Mouse (Mus musculus) bone marrow, adult 2 months (tissue): Measurements from ENCODE around the gene Parvb. TPM values are rescaled to one million over a fixed set of nuclear protein-coding genes. Genes with fewer than 3 reads are reported as not detected.

Source experiments
- H3K27ac ChIP-seq: fragments of 200-500 bp; 2 replicates; pipeline ENCODE4 v1.5.1; 2012; ENCODE audit warnings: low read depth, mild to moderate bottlenecking, control low read depth, inconsistent platforms, low read length; ENCODE audit not compliant: control insufficient read depth, poor library complexity, insufficient read depth
- H3K4me1 ChIP-seq: fragments of 200-500 bp; 2 replicates; pipeline ENCODE4 v1.6.1; 2011; ENCODE audit warnings: low read length; ENCODE audit not compliant: control insufficient read depth, insufficient read depth
- H3K4me3 ChIP-seq: fragments of 200-500 bp; replicated peaks from 2 replicates; pipeline ENCODE3; 2011; ENCODE audit warnings: mild to moderate bottlenecking, low read depth, low read length, control low read depth; ENCODE audit not compliant: control insufficient read depth
- CTCF ChIP-seq: fragments of 200-500 bp; IDR thresholded peaks from 2 replicates; pipeline ENCODE4 v1.5.1; 2011; ENCODE audit warnings: low read length, control low read depth; ENCODE audit not compliant: control insufficient read depth, insufficient read depth
- POLR2A ChIP-seq: fragments of 200-500 bp; IDR thresholded peaks from 2 replicates; pipeline ENCODE4 v1.6.1; 2011; ENCODE audit warnings: low read depth, mild to moderate bottlenecking, control low read depth, low read length, borderline replicate concordance; ENCODE audit not compliant: control insufficient read depth
- WGBS: fragments of 180-500 bp; shearing (Covaris S2); methylation state at CpG from one replicate; pipeline ENCODE4 v1.1.7; 2018; 5-methylcytosine and 5-hydroxymethylcytosine counted together
- polyA plus RNA-seq: library from polyadenylated mRNA; stranded (reverse); fragments of >200 nt; gene quantifications from 2 replicates; pipeline ENCODE4 v1.2.4, GENCODE M21; 2011; ENCODE audit warnings: low replicate concordance; ENCODE audit not compliant: missing spikeins, insufficient read depth, insufficient read length

Parvb gene
- polyA plus RNA-seq, 1 experiment, result 120 TPM

DNA sequence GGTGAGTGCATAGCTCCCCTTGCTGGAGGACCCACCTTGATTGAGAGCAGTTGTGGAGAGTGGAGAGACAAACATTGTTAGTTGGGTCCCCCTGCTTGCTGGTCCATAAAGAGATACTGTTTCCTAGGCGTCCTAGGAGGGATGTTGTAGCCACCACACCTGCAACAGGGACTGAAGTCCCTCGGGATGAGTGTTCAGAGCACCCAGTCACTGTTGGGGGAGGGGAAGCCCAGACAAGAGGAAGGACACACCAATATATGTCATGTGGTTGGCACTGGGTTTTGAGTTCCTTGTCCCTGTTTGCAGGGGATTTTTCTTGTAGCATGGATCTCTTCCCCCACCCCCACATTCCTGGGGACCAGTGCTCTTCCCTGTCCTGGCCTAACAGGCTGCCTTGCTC is 109.1 kb downstream of the Parvb start:
- WGBS, result 34% methylated on average over 2 of the region's 2 CpGs
- Histone ChIP-seq H3K27ac (no peak overlapping the region), H3K4me1 (no peaks in the 10 kb centered on the region), H3K4me3 (no peak overlapping the region)
- no peak for TF ChIP-seq POLR2A
- no peak for TF ChIP-seq CTCF

DNA sequence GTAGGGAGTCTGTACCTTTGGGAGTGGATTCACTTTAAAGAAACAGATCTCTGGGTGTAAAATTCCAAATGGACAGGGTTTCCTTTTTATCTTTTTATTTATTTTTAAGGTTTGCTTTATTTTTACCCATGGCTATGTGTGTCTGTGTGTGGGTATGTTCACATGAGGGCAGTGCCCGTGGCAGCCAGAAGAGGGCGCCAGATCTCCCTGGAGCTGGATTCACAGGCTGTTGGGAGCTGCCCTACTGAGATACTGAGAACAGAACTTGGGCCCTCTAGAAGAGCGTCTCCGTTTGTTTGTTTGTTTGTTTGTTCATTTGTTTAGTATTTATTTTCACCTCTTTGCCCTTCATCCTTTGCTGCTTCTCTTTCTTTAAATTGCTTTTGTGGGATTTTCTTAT is 116.9 kb downstream of the Parvb start:
- no peak overlapping the region for H3K27ac ChIP-seq
- TF ChIP-seq POLR2A (no peak), CTCF (peak; percentile 49; the same call in 1 of the 2 replicates)
- 89% methylated on average over 4 of the region's 4 CpGs for WGBS

DNA sequence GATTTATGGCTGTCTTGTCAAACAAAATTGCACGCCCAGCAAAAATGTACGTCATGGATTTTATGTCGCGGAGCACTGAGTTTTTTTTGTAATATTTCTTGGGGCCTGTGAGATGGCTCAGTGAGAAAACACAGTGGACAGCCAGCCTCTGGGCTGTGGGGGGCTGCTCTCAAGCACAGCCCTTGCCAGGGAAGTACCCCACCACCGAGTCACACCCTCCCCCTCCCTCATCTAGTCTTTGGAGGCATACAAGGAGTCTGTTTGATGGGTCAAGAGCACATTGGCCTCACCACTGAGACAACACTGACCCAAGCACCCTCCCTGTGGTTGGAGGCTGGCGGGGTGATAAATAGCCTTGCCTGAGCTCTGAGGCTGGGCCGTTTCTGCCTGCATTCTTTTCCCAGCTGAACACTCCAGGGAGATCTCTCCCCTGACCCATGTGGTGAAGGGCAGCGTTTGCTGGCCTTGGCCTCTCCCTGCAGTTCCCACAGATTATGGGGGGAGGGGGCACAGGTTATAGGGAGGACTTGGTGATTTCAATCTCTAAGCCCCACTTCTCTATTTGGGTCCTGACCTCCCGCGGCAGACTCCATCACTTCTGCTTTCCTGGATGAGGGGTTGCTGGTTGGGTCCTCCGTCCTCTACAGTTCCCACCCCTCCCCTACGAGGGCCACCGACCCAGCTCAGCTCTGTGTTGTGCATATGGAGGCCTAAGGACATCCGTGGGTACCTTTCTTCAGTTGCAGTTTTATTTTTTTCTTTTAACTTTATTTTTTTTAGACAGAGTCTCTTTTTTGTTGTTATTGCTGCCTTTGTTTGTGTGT is 118.3 kb downstream of the Parvb start:
- TF ChIP-seq CTCF (no peak), POLR2A (no peak)
- no peak overlapping the region for H3K27ac ChIP-seq
- no peak overlapping the region for H3K4me3 ChIP-seq
- H3K4me1 ChIP-seq, result peaks cover 2% of the 10 kb centered on the region; the same call in 1 of the 2 replicates
- WGBS, result 34% methylated on average over 14 of the region's 14 CpGs

More for the DNA sequence above, 116.9 kb downstream of the Parvb start:
- peaks cover 2% of the 10 kb centered on the region; the same call in 1 of the 2 replicates for H3K4me1 ChIP-seq
- no peak overlapping the region for H3K4me3 ChIP-seq

DNA sequence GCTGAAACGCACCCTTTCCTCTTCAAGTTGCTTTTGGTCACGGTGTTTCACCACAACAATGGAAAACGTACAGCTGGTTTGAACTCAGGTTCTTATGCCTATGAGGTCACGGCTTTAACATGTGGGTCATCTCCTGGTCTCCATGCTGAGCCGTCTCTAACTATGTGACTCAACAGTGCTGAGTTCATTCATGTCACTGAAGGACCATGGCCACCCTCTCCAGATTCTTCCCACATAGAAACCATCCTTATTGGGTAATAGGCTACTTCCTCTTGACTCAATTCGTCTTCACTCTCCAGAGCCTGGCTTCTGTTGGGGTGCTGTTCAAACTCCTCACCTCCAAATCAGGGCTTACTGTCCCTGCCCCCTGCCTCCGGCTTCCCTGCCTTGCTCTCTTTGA is 119.5 kb downstream of the Parvb start:
- WGBS, result 33% methylated on average over 7 of the region's 7 CpGs
- TF ChIP-seq CTCF, result no peak
- TF ChIP-seq POLR2A, result no peak
- Histone ChIP-seq H3K27ac (no peak overlapping the region), H3K4me1 (peaks cover 7% of the 10 kb centered on the region), H3K4me3 (no peak overlapping the region)

DNA sequence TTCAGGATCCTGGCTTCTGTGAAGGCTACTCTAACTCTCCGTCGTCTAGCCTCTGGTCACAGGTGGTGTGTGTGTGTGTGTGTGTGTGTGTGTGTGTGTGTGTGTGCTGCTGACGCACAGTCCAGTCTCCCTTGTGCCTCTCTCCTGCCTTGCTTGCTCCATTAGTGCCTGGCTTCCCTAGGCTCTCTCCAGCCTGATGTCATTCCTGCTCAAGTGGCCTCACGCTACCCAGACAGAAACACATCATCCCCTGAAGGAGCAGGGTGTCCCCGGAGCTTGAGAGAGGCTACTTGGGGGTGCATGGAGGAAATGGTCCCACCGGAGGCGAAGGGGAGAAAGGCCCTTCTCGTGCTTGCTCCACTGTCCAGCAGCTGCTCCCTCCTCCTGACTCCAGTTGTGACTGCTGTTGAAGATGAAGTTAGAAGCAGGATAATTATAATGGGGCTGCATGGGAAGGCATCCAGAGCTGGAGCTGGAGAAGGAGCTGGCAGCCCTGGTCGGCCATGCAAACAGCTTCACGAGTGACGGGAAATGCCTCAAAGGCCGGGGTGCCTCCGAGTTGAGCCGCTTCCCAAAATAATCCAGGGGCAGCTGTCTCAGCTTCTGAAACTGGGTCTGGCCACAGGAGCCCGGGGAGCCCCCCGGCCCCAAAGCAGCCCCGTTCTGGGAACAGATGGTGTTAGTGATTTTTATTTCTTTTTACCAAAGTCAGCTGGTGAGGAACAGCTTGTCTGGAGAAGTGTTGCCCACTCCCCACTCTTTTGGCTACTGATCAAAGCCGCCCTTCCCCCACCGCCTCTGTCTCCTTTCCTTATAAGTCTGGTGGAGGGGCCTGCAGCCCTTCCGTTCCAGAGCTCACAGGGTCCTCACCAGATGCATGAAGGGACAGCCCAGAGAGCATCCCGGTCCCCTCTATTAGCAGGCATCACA is 120.3 kb downstream of the Parvb start:
- no peak overlapping the region for H3K27ac ChIP-seq

DNA sequence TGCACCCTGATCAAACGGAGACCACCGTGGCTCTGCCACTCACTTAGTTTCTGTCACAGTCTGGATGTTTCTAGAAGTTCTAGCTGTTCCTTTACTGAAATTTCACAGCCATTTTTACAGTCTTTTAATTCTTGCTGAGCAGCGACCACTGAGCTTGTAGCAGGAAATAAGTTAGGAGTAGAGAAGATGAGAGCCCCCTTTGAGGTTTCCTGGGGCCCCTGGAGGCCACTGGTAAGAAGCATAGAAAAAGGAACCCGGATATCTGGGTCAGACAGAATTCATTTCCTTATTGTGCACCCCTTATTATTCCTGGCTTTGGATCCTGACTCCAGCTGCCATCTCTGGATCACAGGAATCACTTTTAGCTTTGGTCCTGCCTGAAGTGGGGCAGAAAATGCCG is 123.2 kb downstream of the Parvb start:
- no peak overlapping the region for H3K4me3 ChIP-seq
- H3K4me1 ChIP-seq, result peaks cover 7% of the 10 kb centered on the region
- WGBS, result 5% methylated on average over 5 of the region's 5 CpGs
- TF ChIP-seq CTCF (no peak), POLR2A (no peak)
- no peak overlapping the region for H3K27ac ChIP-seq

More for the DNA sequence above, 120.3 kb downstream of the Parvb start:
- WGBS, result 81% methylated on average over 21 of the region's 21 CpGs
- TF ChIP-seq CTCF (no peak), POLR2A (no peak)
- Histone ChIP-seq H3K4me3 (no peak overlapping the region), H3K4me1 (peaks cover 7% of the 10 kb centered on the region)

DNA sequence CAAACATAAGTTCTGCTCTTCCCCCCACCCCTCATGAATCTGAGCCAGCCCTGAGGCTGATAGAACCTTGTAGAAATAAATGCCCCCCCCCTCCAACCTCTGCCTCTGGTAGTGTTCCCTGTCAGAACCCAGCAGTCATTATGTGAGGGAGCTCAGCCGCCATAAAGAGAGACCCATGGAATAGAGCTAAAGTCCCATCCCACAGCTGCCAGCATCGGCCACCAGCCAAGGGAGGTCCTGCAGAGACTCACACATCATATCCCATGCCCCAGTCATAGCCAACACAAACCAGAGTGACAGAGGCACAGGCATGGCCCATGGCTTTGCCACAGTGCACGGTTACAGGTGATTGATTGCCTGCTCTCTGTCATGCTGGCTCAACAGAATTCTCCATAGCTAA is 132.9 kb downstream of the Parvb start:
- TF ChIP-seq CTCF (no peak), POLR2A (no peak)
- H3K4me3 ChIP-seq, result no peak overlapping the region
- no peaks in the 10 kb centered on the region for H3K4me1 ChIP-seq
- no peak overlapping the region for H3K27ac ChIP-seq
- WGBS, result 73% methylated on average over 3 of the region's 3 CpGs

Other genes starting within 250 kb of the Parvb start
- gene Efcab6, start 166.7 kb upstream of the Parvb start, polyA plus RNA-seq, result not detected in 2 replicates
- 1.7 TPM in 1 of 2 replicates, not detected in the other for gene Sult4a1, start 126.3 kb upstream of the Parvb start, polyA plus RNA-seq
- gene Pnpla5, start 108.9 kb upstream of the Parvb start, polyA plus RNA-seq, result not detected in 2 replicates
- 0.74 TPM in 1 of 2 replicates, not detected in the other for gene Pnpla3, start 64.2 kb upstream of the Parvb start, polyA plus RNA-seq
- 24.7 and 37.1 TPM in 2 replicates for gene Samm50, start 39.8 kb upstream of the Parvb start, polyA plus RNA-seq
- 25.8 and 35.4 TPM in 2 replicates for gene Parvg, start 92.0 kb downstream of the Parvb start, polyA plus RNA-seq
- gene Shisal1, start 215.1 kb downstream of the Parvb start, polyA plus RNA-seq, result 0.43 and 0.75 TPM in 2 replicates